Mouse (Mus musculus) stomach, postnatal 0 days (tissue): ENCODE results near the gene Pigh.

ENCODE experiments used
- CTCF ChIP-seq: IDR thresholded peaks from 2 replicates; pipeline ENCODE4 v1.5.1; 2016; ENCODE audit warnings: antibody characterized with exemption, low read depth, mild to moderate bottlenecking, moderate library complexity
- EP300 ChIP-seq: optimal IDR thresholded peaks from 2 replicates; pipeline ENCODE3; 2016; ENCODE audit warnings: antibody characterized with exemption

DNA sequence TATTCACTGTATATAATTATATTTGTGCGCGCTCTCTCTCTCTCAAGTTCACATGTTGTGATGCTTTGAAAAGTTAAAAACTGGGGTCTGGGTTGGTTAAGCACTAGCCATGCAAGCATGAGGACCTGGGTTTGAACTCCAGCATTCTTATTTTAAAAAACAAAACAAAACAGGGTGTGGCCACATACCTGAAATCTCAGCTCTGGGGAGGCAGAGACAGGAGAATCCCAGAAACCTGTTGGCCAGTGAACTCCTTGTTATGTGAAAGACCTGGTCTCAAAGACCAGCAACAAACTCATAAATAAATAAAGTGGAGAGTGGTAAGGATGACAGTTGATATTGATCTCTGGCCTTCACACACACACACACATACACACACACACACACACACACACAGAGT is 55.1 kb downstream of the Pigh start:
- TF ChIP-seq EP300 (no peak), CTCF (no peak)
